Mouse (Mus musculus): ENCODE results near the gene Kmt2c.
"Not testable (repeated sequence)": the region's sequence is repeated elsewhere in the genome, so short reads cannot be mapped to it uniquely, and the experiment has no call there.

The Kmt2c gene

DNA sequence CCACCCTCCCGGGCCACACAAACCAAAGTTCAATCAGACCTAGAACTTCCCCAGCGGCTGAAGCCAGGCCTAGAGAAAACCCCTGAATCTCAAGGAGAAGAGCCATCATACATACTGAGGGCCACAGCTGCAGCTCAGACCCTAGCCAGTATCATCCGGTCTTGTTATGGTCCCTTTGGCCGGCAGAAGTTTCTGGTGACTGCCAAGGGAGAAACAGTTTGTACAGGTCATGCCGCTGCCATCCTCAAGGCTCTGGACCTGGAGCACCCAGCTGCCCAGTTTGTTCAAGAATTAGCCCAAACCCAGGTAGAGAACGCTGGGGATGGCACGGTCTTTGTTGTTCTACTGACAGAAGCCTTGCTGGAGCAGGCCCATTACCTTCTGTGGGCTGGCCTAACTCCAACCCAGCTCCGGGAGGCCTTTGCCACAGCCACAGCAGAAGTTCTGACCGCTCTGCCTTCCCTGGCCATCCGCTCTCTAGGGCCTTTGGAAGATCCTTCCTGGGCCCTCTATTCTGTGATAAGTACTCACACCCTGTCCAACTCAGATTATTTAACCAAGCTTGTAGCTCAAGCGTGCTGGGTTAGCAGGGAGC is 17.8 kb upstream of the Kmt2c start:
- DNase-seq (ENCODE audit: low spot score in 2 of 2): no peak

DNA sequence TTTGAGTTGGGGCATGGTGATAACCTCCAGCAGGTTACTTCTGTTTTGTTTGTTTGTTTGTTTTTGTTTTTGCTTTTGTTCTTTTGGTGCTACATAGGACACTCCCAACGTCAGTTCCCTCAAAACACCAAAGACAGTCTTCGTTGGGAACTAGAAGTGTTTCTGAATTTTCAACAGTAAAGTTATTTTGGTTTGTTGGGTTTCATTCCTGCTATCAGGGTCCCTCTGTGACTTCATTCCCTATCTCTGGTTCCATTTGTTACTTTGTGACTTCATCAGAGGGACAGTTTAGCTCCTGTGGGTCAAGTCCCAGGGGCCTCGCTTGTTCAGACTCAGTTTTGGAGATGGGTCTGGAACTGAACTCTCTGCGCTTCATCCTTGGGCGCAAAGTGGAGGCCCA is 17.2 kb upstream of the Kmt2c start, which contains the start of gene Cct8l1:
Gene Cct8l1 (plus strand): TSS at position 301 of the 400 bp plus-strand sequence.
- DNase-seq (ENCODE audit: low spot score in 2 of 2): no peak

DNA sequence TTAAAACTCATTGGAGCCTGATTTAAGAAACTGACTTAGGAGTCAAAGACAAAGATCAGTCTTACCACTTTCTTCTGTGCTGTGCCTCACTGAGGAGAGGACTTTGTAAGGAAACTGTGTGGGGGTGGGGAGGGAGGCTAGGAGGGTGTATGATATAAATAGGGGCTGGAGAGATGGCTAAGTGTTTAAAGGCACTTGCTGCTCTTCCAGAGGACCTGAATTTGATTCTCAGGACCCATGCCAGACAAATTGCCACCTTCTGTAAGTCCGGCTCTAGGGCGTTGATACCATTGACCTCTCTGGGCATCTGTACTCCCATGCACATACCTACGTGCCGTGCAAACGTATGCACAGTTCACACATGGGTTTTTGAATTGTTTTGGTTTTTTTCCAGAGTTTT is 7.5 kb upstream of the Kmt2c start:
- DNase-seq (ENCODE audit: low spot score in 2 of 2): no peak

DNA sequence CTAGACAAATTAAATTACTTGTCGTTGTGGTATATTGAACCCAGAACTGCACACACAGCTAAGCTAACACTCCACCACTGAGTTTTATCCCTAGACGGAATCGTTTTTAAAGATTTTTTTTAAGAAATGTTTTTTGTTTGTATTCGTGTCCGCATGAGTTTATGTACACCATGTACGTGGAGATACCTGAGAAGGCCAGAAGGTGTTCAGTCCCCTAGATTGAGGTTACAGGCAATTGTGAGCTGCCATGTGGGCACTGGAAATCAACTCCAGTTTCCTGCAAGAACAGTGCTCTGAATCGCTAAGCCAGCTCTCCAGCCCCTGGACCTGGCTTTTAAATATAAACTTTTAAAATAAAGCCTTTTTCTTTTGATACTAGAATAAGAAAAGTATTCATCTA is 2.1 kb upstream of the Kmt2c start:
- no peak for DNase-seq (ENCODE audit: low spot score in 2 of 2)

DNA sequence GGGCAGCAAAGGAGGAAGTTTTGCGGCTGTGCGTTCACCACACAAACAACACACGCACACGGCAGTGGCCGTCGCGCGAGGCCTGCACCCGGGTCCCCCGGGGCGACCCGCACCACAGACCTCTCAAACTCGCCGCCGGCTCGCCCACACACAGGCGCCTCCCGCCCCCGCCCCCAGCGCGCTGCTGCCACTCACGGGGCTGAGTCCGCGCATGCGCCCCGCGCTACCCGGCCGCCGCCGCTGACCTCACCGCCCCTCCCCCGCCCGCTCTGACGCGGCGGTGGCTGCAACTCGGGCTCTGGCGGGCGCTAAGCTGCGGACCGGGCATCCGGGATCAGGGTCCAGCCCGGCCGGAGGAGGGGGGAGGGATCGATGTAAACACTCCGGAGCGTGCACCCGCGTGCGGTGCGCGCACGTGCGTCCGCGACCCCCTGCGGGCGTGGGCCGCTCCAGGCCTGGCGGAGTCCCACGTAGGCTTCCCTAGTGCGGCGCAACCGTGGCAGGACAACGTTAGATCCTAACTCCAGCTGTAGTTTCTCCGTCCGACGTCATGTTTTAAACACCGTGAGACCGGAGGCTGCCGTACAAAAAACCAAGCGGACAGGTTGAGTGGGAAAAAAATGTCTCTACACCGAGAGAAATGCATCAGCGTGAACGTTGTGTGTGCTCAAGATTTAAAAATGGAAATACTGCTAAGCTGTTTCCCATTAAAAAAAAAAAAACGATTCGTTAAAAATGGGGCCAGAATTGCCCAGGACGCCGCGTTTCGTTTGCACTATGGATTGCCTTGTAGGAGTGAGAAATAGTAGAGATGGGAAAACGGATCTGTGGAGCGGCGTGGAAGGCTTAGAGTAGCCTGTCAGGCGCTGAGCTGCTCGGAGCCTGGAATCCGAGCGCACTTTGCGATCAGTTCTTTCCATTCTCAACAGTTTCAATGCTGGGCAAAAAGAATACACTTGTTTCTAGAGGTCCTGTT is 1.1 kb upstream of the Kmt2c start:
- peak; percentile 96 to 97 for DNase-seq (ENCODE audit: low spot score in 2 of 2)

DNA sequence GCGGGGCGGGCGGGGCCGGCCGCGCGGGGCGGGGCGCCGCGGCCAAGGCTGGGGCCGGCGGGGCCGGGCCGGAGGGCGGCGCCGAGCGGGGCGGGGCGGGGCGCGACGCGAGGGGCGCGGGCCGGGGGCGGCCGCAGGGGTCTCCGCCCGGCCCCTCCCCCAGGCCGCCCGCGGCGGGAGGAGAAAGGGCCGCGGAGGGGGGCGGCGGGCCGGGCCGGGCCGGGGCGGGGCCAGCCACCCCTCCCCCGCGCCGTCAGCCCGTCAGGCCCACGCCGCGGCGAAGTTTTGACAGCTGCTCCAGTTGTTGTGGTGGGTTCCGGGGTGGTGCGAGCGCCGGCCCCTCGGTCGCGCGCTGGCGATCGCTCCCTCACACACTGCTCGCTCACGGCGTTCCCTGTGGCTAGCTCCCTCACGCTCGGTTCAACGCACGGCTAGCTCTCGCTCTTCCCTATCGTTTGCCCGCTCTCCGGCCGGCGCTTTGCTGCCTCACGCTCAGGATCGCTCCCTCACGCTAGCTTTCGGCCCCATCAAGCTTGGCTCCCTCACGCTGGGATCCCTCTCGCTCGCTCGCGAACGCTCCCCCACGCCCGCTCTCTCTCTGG is 339 bp upstream of the Kmt2c start:
- peak in 1 of 2 experiments; percentile 81 for DNase-seq (ENCODE audit: low spot score in 2 of 2)

DNA sequence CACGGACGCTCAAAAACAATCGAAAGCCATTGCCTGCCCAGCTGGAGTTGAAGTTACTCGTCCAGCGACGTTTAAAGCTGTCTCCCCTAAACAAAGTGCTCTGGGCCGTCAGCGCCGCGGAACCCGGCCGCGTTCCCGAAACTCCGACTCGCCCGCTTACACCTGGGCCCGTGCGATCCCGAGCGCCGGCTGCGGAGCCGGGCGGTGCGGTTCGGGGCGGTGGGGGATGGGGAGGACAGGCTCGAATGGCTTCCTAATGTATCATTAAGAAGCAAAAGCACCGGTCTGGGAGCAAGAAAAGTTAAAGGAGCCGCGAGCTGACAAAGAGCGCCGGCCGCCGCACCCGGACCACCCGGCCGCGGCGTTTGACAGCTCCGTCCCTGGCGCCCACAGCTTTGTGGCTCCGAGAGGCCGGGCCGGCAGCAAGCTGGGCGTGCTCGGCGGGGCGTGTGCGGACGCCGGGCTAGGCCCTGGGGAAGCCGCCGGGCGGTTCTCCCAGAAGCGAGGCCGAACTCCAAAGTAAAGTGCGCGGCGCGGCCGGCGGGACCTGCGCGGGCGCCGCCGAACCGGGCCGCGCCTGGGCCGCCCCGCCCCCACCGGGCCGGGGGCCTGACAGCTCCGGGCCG is 750 bp downstream of the Kmt2c start:
- DNase-seq (ENCODE audit: low spot score in 2 of 2): peak; percentile 76 to 78

DNA sequence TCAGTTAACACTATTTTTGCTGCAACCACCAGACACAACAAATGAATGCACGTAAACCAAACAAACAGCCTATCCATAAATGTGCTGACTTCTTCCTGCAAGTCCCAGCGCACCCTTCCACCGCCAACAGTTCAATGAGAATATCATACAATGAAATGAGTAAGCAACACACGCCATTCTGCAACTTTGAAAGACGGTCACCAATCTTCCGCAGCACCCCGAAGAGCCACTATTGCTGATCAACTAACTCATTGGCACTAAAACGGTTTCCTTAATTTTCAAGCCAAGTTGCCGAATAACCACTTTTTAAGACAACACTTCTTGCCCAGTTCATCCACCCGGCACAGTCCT is 1.2 kb downstream of the Kmt2c start:
- DNase-seq (ENCODE audit: low spot score in 2 of 2): peak in 1 of 2 experiments; percentile 36

DNA sequence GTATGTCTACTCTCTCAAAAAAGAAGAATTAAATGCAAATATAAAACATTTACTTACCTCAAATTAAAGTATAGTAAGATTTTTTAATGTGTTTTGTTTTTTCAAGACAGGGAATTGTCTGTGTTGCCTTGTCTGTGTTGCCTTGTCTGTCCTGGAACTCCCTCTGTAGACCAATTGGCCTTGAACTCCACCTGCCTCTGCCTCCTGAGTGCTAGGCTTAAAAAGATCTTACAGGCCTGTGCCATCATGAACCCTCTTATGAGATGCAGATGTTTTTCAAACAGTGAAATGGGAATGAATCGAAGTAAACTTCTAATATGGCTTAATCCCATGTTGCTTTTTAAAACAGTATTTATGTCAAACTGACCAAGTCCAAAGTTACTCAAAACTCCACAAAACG is 1.9 kb downstream of the Kmt2c start:
- no peak for DNase-seq (ENCODE audit: low spot score in 2 of 2)

DNA sequence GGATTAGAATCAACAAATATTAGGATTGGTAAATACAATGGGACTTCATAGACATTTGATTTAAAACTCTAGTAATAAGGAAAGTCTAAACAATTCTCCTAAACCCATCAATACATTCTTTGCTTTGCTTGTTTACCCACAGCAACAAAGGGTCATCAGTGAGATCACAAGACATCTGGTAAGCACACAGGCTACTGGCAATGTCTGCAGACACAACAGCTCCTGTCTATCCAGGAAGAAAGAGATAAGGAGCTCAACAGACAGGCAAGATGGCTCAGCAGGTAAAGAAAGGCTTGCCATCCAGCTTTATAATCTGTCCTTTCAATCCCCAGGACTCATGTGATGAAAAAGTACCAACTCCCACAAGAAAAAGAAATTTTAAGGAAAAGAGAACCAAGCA is 19.7 kb downstream of the Kmt2c start:
- DNase-seq (ENCODE audit: low spot score in 2 of 2): no peak

DNA sequence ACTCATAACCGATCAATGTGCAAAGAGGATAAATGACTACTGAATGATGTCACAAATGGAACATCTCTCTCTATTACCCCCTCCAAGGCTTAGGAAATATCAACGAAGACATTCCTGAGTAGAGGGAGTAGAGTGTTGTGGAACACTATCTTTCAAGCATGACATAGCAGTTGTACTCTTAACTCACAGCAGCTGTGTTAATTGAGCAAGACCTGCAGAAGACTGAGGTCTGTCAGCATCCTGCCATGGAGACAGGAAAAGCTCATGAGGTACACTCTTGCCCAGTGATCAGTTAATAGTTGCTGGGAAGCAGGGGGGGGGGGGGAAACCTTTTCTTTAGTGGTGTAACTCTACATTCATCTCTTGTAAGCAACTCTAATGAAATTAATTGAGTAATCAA is 22.8 kb downstream of the Kmt2c start:
- DNase-seq (ENCODE audit: low spot score in 2 of 2): no peak

DNA sequence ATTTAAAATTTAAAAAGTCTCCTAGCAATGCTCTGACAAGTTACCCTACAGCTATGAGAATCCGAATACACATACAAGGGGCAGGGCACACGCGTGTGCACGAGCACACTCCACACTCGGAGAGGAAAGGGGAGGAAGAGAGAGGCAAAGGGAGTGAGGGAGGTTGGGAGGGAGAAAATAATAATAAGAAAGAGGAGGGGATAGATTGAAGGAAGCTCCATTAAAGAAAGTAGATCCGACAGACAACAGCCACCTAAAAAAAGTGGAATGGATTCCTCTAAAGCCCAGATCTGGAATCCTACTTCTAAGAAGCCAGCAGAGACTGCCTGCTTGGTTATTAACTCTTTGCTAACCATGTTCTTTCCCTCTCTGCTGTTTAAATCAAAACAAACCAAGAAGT is 26.5 kb downstream of the Kmt2c start:
- no peak for DNase-seq (ENCODE audit: low spot score in 2 of 2)

DNA sequence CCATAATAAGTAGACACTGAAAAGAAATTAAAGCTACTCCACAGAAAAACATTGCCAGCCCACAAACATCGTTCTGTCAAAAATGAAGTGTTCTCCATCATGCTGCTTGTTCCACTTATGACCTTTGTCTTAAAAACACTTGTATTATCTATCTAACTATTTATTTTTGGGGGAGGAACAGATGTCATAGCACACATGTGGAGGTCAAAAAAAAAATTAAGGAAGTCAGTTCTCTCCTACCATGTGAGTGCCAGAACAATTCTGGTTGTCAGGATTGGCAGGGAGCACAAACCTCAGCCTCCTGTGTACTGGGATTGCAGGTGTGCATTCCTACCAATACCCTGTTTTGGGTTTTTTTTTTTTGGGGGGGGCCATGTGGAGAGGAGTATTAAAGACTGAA is 36.6 kb downstream of the Kmt2c start:
- DNase-seq (ENCODE audit: low spot score in 2 of 2): no peak

DNA sequence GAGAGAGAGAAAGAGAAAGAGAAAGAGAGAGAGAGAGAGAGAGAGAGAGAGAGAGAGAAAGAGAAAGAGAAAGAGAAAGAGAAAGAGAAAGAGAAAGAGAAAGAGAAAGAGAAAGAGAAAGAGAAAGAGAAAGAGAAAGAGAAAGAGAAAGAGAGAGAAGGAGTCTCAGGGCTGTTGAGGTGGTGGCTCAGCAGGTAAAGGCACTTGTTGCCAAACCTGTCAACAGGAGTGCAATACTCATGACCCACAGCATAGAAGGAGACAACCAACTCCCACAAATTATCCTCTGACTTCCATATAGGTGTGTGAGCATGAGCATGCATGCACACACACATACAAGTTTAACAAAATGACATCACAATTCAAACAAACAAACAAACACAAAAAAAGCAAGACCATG is 43.2 kb downstream of the Kmt2c start:
- not testable (repeated sequence) for DNase-seq (ENCODE audit: low spot score in 2 of 2)

DNA sequence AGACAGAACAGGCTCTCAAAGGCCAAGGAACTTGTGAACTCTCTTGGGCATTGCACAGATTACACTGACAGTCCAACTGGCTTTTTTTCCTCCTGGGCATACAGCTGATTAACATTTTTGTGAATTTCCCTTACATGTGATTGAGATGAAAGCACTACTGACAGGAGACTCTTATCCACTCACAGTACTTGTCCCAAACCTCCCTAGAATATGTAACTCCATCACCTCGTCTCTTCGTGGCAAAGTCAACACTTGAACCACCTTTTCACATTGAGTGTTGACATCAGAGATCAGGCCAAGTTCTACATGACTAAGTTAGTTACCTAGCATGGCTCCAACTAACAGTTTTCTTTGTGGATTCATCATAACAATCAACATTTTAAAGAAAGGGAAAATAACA is 45.9 kb downstream of the Kmt2c start:
- DNase-seq (ENCODE audit: low spot score in 2 of 2): no peak

DNA sequence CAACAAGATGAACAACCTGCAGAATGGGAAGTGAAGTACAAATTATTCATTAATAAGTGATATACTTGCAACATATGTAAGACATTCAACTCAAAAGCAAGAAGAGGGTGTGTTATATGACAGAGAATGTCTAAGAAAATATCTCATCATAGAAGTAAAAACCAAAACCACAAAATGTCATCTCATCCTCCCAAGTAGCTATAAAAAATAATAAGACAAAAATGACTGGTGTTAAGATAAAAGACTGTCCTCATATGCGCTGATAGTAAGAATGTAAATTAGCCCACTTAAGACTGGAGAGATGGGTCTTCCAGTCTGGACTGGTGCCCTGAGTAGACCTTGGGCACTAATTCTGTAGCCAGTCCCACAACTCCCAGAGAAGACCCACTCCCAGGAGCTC is 61.1 kb downstream of the Kmt2c start:
- DNase-seq (ENCODE audit: low spot score in 2 of 2): no peak

DNA sequence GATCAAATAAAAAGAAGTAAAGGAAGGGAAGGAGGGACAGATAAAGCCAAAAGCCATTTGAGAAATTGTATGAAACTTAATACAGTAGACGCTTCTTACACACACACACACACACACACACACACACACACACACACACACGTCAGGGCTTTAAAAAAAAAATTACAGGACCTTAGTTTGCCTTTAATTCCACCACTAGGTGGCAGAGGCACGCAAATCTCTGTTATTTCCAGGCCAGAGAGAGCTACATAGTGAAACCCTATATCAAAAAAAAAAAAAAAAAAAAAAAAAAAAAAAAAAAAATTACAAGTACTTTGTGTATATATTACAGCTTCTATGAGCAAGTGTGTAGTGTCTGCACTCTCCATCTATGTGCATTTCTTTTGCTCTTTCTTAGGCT is 62.5 kb downstream of the Kmt2c start:
- peak in 1 of 2 experiments; percentile 62 for DNase-seq (ENCODE audit: low spot score in 2 of 2)

DNA sequence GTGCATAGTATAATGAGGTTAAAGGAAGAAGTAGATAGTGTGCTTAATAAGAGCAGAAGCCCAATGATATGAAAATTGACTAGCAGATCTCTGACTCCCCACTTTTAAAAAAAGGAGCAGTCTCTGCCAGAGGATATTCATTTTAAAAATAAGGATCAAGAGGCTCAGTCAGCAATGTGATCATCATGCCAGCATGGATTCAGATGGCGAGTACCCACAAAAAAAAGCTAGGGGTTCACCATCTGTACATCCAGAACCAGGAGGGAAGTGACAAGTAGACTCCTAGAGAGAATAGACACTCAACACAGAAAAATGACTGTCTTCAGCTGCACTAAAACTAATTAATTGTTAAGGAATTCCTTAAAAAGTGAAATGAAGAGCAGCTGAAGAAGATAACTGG is 76.0 kb downstream of the Kmt2c start:
- no peak for DNase-seq (ENCODE audit: low spot score in 2 of 2)

DNA sequence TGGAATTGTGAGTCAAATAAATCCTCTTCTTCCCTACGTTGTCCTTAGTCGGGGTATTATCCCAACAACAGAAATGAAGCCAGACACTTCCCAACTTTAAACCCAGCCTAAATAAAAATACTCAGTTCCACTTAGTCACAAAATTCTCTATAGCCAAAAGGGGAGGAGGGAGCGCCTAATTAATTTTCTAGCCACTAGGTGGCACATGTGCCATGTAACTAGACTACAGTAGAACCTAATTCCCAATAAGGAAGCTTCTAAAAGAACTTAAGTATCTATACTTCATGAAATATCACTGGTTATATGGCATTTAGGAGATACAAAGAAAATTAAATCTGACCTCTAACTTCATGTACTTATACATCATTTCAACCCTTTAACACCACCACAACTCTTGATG is 78.0 kb downstream of the Kmt2c start:
- DNase-seq (ENCODE audit: low spot score in 2 of 2): peak; percentile 30 to 69

DNA sequence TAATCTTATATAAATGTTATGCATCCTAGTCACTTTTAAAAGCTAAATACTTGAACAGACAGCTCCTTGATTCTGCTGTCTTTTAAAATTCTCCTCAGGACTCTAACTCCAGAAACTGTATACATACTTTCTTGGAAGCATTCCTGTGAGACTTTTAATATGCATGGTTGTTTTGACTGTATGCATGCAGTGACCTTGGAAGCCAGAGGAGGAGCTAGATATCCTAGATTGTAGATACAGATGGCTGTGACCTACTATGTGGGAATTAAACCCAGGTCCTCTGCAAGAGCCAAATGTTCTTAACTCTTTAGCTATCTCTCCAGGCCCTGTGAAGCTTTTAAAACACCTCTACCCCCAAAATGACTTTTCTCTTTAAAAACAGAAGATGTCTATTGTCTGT is 83.2 kb downstream of the Kmt2c start:
- DNase-seq (ENCODE audit: low spot score in 2 of 2): no peak

DNA sequence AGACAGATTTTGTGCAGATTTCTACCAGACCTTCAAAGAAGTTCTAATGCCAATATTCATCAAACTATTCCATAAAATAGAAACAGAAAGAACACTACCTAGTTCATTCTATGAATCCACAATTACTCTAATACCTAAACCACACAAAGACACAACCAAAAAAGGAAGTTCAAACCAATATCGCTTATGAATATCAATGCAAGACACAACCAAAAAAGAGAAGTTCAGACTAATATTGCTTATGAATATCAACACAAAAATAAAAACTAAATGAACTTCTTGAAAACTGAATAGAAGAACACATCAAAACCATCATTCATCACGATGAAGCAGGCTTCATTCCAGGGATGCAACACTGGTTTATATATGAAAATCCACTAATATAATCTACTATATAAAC is 101.9 kb downstream of the Kmt2c start:
- no peak for DNase-seq (ENCODE audit: low spot score in 2 of 2)

DNA sequence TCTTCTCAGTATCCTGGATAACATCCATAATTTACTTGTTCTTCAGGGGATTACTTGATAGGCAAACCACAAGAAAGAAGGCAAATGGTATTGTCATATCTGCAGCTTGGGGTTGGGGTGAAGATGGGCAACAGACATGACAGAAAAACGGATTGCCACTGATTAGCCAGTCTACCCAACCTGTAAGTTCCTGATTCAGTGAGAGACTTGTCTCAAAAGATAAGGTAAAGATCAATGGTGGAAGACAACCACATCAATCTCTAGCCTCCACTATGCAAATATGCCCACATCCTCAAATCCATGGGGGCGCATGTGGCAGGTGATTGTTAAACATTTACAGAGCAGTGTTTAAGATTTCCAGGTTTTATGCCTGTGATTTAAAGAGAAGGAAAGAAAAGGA is 105.9 kb downstream of the Kmt2c start:
- DNase-seq (ENCODE audit: low spot score in 2 of 2): no peak
